Mouse (Mus musculus): ENCODE results near the gene Btk. TPM values are rescaled to one million over a fixed set of nuclear protein-coding genes. Genes with fewer than 3 reads are reported as not detected.
A peak's percentile ranks its signal among the peaks of the same experiment; 100 is the strongest.
"Not testable (repeated sequence)": the region's sequence is repeated elsewhere in the genome, so short reads cannot be mapped to it uniquely, and the experiment has no call there.

The Btk gene
- polyA plus RNA-seq, 1 experiment from 2014 or later = 1.0 TPM

DNA sequence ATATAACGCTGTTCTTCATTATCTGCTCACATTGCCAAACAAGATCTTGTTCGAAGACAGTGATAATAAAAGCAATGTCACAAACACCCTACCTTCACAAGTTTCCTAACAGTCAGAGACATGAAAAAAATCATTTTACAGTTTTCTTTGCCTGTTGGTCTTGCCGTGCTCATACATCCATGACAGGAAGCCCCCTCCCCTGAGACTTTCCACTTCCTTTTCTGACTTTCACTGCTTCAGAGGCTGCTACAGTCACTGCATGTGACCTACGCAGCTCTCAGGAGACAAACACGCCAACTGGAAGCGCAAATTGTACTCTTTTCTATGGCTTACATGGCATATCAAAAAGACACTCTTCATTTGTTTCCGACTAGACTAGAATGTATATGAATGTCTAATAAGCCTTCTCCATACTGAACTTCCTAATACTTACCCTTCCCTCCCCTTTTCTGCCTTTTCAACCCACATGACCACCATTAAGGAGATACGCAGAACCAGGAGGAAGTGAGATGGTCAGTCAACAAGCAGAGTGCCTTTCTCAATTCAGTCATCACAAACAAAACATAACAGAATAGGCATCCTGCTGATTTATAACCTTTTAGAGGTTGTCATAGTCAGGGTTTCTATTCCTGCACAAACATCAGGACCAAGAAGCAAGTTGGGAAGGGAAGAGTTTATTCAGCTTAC lies 16.7 kb downstream of the Btk start:
- Histone ChIP-seq H3K9me3 (no peaks in the 10 kb centered on the region), H3K4me1 (replicated peaks) (no peaks in the 10 kb centered on the region), H3K36me3 (no peaks in the 10 kb centered on the region), H3K4me2 (no peak overlapping the region), H3K9ac (no peak overlapping the region), H3K27ac (replicated peaks) (no peak overlapping the region), H3K4me3 (no peak overlapping the region), H3K27me3 (no peaks in the 10 kb centered on the region)
- no peak for ATAC-seq (ENCODE audit: low read depth)
- 90% methylated on average over 8 of the region's 8 CpGs for WGBS

DNA sequence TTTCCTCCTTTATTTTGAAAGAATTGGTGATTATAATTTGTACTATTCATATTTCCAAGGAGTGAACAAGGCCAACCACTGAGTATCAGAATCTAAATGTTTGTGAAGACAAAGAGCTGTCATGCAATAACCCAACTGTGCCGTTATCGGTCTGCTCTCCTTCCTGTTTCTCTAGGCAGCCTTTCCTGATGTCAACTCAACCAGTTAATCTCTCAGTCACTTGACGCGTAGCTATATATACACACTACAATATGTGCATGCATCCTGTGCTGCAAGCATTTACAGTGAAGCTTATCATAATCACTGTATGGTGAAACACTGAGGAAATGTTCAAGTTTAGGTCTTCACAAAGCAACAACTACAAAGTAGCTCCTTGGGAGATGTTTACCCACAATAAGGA lies 19.0 kb downstream of the Btk start:
- Histone ChIP-seq H3K9me3 (no peaks in the 10 kb centered on the region), H3K4me1 (replicated peaks) (no peaks in the 10 kb centered on the region), H3K27ac (replicated peaks) (no peak overlapping the region), H3K4me3 (no peak overlapping the region), H3K9ac (no peak overlapping the region), H3K27me3 (0 out of 2 replicates have a peak, but pooled peaks cover under 1% of the 10 kb centered on the region), H3K36me3 (no peaks in the 10 kb centered on the region), H3K4me2 (no peak overlapping the region)
- no peak for ATAC-seq (ENCODE audit: low read depth)
- 88% methylated on average over 4 of the region's 4 CpGs for WGBS

DNA sequence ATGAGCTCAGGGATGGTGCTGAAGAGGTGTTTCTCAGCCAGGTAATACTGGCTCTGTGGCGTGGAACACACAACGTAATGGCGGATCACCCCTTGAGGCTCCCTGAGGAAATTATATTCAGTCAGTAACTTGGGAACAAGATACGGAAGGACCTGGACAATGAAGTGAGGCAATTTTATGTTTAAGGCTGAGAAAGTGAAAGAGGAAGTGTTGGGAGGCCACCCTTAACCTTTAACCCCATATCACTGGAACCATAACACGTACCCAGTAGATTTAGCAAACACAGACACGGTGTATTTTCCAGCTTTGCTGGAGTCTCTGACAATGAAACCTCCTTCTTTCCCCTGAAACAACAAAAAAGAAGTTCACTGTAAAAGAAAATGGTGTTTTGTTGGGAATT lies 28.9 kb downstream of the Btk start:
- H3K4me1 ChIP-seq (replicated peaks) = no peaks in the 10 kb centered on the region
- H3K27me3 ChIP-seq = 0 out of 2 replicates have a peak, but pooled peaks cover 2% of the 10 kb centered on the region
- H3K9ac ChIP-seq = no peak overlapping the region
- ATAC-seq (ENCODE audit: low read depth) = no peak
- no peak overlapping the region for H3K4me2 ChIP-seq
- no peak overlapping the region for H3K4me3 ChIP-seq
- no peaks in the 10 kb centered on the region for H3K36me3 ChIP-seq
- no peak overlapping the region for H3K27ac ChIP-seq (replicated peaks)
- H3K9me3 ChIP-seq = no peaks in the 10 kb centered on the region
- 77% methylated on average over 6 of the region's 6 CpGs for WGBS

DNA sequence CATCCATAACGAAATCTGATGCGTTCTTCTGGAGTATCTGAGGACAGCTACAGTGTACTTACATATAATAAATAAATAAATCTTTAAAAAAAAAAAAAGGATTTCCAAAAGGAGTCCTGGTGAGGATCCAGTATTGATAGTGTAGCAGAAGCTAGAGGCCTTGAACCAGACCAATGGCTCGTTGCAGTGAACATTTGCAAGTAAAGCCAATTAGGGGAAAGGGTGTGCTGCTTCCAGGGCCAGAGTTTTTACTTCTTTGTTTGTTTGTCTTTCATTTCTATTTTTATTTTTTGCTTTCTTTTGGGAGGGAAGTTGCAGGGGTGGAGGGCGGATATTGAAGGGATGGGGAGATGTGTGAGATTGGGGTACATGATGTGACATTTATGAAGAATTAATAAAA lies 30.0 kb downstream of the Btk start:
- no peak for ATAC-seq (ENCODE audit: low read depth)
- H3K27me3 ChIP-seq = no peaks in the 10 kb centered on the region
- 89% methylated on average over 4 of the region's 4 CpGs for WGBS
- H3K9me3 ChIP-seq = no peaks in the 10 kb centered on the region
- H3K4me1 ChIP-seq (replicated peaks) = no peaks in the 10 kb centered on the region
- no peak overlapping the region for H3K4me3 ChIP-seq
- H3K36me3 ChIP-seq = no peaks in the 10 kb centered on the region
- no peak overlapping the region for H3K27ac ChIP-seq (replicated peaks)
- H3K9ac ChIP-seq = no peak overlapping the region
- no peak overlapping the region for H3K4me2 ChIP-seq

DNA sequence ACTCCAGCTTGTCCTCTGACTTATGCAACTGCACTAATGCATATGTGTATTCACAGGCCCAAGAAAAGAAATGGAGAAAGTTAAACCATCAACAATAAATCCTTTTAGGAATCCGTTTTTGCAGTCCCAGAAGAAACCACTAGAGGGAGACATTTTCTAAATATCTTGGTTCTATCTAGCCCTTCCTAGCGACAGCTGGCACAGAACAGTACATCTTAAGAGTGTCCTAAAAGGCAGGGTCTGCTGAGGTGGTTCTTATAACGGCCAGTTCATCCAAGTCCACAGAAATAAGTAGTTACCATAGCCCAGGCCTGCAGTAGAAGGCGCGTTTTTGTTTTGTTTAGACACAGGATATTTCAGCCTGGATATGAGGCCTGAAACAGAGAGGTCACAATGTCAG lies 32.5 kb downstream of the Btk start:
- Histone ChIP-seq H3K9me3 (no peaks in the 10 kb centered on the region), H3K27me3 (no peaks in the 10 kb centered on the region), H3K4me1 (replicated peaks) (no peaks in the 10 kb centered on the region), H3K36me3 (no peaks in the 10 kb centered on the region), H3K4me2 (no peak overlapping the region), H3K9ac (no peak overlapping the region), H3K27ac (replicated peaks) (no peak overlapping the region), H3K4me3 (no peak overlapping the region)
- no peak for ATAC-seq (ENCODE audit: low read depth)
- 20% methylated on average over 5 of the region's 5 CpGs for WGBS

DNA sequence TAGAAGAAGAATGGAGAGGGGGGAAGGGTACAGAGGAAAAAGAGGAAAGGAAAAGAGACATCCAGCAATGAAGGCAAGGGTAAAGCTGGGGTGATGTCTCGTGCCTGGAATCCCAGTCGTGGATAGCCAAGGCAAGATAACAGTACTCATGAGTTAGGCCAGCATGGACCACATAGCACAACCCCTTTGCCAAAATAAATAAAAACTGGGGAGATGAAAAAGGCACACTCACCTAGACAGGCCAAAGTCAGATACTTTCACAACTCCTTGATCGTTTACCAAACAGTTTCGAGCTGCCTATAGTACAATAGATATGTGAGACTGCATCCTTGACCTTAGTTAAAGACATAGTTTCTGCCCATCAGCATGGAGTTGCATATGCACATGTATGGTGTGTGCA lies 36.0 kb downstream of the Btk start:
- WGBS = 87% methylated on average over 4 of the region's 4 CpGs

DNA sequence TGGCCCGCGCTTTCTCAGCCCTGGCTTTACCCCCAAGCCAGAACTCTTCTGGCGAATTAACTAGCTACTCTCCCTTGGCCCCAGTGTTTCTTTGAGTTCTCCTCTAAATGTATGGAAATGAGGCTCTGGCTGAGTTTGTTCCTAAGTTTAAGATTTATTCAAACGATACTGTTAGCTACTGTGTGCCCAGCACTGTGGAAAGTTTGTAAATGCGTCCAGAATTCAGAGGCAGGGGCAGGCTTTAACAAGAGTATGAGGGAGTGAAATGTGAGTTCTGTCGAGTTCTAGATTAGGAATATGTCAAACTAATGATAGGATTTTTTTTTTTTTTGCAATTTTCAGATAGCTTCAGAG lies 41.4 kb downstream of the Btk start:
- Histone ChIP-seq H3K4me2 (peak overlapping the region; percentile 67), H3K9me3 (no peaks in the 10 kb centered on the region), H3K9ac (peak overlapping the region; percentile 58), H3K36me3 (no peaks in the 10 kb centered on the region), H3K4me3 (peak overlapping the region; percentile 50), H3K27me3 (no peaks in the 10 kb centered on the region), H3K27ac (replicated peaks) (0 out of 2 replicates have a peak overlapping the region, but pooled peaks have one; percentile 54), H3K4me1 (replicated peaks) (no peaks in the 10 kb centered on the region; the same call in 1 of the 2 replicates)
- WGBS = 21% methylated on average over 6 of the region's 6 CpGs
- ATAC-seq (ENCODE audit: low read depth) = peak; percentile 20; the same call in 1 of the 2 replicates

More for the DNA sequence above, 36.0 kb downstream of the Btk start:
- no peaks in the 10 kb centered on the region for H3K9me3 ChIP-seq
- no peaks in the 10 kb centered on the region for H3K4me1 ChIP-seq (replicated peaks)
- H3K36me3 ChIP-seq = no peaks in the 10 kb centered on the region
- no peak for ATAC-seq (ENCODE audit: low read depth)
- no peak overlapping the region for H3K4me3 ChIP-seq
- H3K4me2 ChIP-seq = no peak overlapping the region
- H3K9ac ChIP-seq = no peak overlapping the region
- H3K27ac ChIP-seq (replicated peaks) = no peak overlapping the region
- H3K27me3 ChIP-seq = no peaks in the 10 kb centered on the region

DNA sequence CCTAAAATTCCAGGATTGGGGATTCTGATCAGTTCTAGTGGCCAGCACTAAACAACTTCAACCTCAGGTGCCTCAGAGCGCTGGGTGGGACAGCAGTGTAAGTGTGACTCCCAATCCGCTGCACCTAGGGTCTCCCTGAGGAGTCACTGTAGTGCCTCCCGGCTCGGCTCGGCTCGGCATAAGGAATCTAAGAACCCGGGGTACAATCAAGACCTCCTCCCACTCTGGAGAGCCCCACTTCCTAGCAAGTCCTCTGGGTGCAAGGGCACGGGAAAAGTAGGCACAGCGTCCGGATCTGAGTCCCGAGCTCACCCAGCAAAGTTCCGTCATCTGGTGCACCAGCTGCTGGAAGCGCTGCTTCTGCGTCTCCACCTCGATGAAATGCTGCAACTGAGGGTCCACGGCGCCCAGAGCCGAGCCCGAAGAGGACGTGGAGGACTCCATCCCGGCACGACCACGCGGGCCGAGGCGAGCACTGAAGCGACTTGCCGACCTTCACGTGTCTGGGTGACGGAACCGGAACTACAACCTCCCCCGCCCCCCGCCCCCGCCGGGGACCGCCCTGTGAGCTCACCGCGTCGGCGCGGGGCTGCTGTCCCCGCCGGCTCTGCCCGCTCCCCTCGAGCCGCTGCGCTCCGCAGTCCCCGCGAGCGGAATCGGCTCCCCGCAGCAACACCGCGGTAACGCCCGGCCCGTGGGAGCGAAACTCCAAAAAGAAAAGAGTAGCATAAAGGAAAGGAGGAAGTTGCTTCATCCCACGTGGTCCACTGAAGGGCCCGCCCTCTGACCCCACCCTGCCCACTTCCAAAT lies 42.0 kb downstream of the Btk start, which contains the start of gene Timm8a1:
Timm8a1 (minus strand) TSS at position 721 of the 810 bp plus-strand sequence.
- ATAC-seq (ENCODE audit: low read depth) = peak; percentile 92
- Histone ChIP-seq H3K4me3 (peak within 1 kb of the TSS; percentile 50), H3K36me3 (no peaks in the 10 kb centered on the region), H3K27me3 (no peaks in the 10 kb centered on the region), H3K4me1 (replicated peaks) (no peaks in the 10 kb centered on the region; the same call in 1 of the 2 replicates), H3K9ac (peak within 1 kb of the TSS; percentile 70), H3K27ac (replicated peaks) (0 out of 2 replicates have a peak within 1 kb of the TSS, but pooled peaks have one; percentile 54), H3K9me3 (no peaks in the 10 kb centered on the region), H3K4me2 (peak within 1 kb of the TSS; percentile 67)
- WGBS = 20% methylated on average over 43 of the region's 61 CpGs

DNA sequence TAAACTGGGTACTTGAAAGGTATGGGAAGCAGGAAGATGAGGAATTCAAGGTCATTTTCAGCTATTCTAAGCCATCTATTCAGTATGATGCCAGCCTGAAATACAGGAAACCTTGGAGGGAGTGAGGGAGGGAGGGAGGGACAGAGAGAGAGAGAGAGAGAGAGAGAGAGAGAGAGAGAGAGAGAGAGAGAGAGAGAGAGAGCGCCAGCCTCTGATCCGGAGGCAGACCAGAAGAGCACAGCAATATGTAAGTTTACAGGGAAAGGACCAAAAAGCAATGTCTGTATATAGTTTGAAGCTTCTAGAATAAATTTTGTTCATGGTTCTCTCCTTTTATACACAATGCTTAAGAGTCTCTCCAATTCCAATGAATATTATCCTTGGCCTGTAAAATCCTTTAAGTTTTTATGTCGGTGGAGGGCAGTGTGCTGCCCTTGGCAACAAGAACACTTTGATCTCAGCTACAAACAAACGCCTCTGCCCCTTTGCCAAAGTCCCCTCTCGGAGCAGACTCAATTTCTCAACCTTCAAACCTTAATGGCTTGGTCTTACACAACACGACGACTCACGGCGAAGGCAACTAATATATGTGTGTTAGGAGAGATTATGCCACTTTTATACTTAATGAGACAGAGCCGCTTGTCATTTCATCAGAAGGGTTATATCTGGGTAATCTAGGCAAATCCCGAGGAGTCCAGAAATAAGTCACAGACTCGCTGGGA lies 42.8 kb downstream of the Btk start:
- 21% methylated on average over 12 of the region's 12 CpGs for WGBS
- Histone ChIP-seq H3K27me3 (no peaks in the 10 kb centered on the region), H3K27ac (replicated peaks) (no peak overlapping the region), H3K4me2 (peak overlapping the region; percentile 67), H3K9ac (peak overlapping the region; percentile 70), H3K9me3 (no peaks in the 10 kb centered on the region), H3K4me3 (peak overlapping the region; percentile 50), H3K4me1 (replicated peaks) (no peaks in the 10 kb centered on the region; the same call in 1 of the 2 replicates), H3K36me3 (no peaks in the 10 kb centered on the region)
- no peak for ATAC-seq (ENCODE audit: low read depth)

DNA sequence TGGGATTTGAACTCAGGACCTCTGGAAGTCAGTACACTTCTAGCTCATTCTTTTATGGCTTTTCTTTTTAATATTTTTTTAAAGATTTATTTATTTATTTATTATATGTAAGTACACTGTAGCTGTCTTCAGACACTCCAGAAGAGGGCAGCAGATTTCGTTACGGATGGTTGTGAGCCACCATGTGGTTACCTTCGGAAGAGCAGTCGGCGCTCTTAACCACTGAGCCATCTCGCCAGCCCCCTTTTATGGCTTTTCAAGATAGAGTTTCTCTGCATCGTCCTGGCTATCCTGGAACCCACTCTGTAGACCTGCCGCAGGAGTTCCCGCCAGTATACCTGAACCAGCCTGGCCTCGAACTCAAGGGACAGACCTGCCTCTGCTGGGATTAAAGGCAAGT lies 43.6 kb downstream of the Btk start:
- 87% methylated on average over 10 of the region's 10 CpGs for WGBS
- not testable (repeated sequence) for H3K27me3 ChIP-seq; H3K4me2 ChIP-seq; H3K4me1 ChIP-seq (replicated peaks); H3K9me3 ChIP-seq; ATAC-seq (ENCODE audit: low read depth); H3K4me3 ChIP-seq; H3K27ac ChIP-seq (replicated peaks); H3K36me3 ChIP-seq; H3K9ac ChIP-seq

DNA sequence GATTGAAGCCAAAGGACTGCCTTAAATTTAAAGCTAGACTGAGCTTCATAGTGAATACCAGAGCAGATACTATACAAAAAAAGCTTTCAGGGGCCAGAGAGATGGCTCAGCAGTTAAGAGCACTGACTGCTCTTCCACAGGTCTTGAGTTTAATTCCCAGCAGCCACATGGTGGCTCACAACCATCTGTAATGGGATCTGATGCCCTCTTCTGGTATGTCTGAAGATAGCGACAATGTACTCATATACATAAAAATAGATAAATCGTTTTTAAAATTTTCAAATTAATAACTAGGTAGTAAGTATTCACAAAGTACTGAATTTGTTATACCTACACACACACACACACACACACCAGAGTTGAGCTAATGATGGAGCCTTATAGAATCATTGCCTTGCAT lies 50.0 kb downstream of the Btk start:
- H3K36me3 ChIP-seq = no peaks in the 10 kb centered on the region
- no peaks in the 10 kb centered on the region for H3K9me3 ChIP-seq
- no peaks in the 10 kb centered on the region for H3K4me1 ChIP-seq (replicated peaks)
- H3K4me3 ChIP-seq = no peak overlapping the region
- H3K9ac ChIP-seq = no peak overlapping the region
- WGBS = 83% methylated on average over 2 of the region's 2 CpGs
- H3K4me2 ChIP-seq = no peak overlapping the region
- no peak for ATAC-seq (ENCODE audit: low read depth)
- no peaks in the 10 kb centered on the region for H3K27me3 ChIP-seq
- no peak overlapping the region for H3K27ac ChIP-seq (replicated peaks)

DNA sequence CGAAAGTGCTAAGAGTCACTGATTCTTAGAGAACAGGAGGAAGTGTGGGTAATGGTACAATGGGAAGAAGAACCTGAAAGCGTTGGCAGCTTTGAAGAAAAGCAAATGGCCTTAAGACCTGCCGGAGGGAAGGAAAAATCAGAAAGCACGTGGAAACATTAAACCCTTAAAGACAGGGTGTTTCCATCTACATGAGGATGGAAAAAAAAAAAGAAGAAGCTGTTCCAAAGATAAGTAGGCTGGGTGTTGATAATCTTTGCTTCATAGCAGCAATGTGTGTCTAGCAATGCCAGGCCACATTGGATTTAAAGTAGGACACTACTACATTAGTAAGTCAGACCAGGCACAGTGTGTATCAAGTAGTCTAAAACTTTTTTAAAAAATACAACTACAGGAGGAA lies 58.1 kb downstream of the Btk start:
- no peak for ATAC-seq (ENCODE audit: low read depth)
- Histone ChIP-seq H3K27me3 (no peaks in the 10 kb centered on the region), H3K4me3 (no peak overlapping the region), H3K27ac (replicated peaks) (no peak overlapping the region), H3K9me3 (no peaks in the 10 kb centered on the region), H3K4me2 (no peak overlapping the region), H3K9ac (no peak overlapping the region), H3K36me3 (no peaks in the 10 kb centered on the region), H3K4me1 (replicated peaks) (no peaks in the 10 kb centered on the region)
- WGBS = 86% methylated on average over 4 of the region's 4 CpGs
